Mouse (Mus musculus): ENCODE measurements around the gene Pkd1l1. TPM values are rescaled to one million over a fixed set of nuclear protein-coding genes. Genes with fewer than 3 reads are reported as not detected.

Gene Pkd1l1
- polyA plus RNA-seq, 1 experiment from 2014 or later: 0.11 TPM

DNA sequence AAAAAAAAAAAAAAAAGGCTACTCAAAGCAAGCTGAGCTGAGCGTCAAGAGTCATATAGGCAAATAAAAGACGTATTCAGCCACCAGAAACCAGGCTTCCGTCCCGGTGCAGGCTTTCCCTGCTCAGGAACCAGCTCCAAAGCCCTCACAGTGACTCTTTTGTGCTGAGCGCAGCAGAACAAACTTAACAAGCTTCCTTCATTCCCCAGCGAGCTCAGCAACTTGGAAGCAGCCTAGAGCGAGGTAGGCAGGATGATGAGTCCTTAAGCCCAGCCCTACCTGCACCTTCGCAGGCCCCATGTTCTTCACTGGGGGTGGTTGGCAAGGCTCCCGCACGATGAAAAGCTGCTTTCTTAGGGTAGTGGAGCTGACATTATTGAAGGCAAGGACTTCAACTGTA lies 14.5 kb downstream of the Pkd1l1 start:
- Histone ChIP-seq H3K27ac (replicated peaks in 1 of 2; ENCODE audit: control insufficient read depth in 1 of 2, insufficient read depth in 1 of 2, low read depth in 2 of 2, low read length in 2 of 2) (no peak overlapping the region), H3K36me3 (ENCODE audit: control insufficient read depth, insufficient read depth, low read length) (no peaks in the 10 kb centered on the region)
- no peak for ATAC-seq (ENCODE audit: insufficient number of reproducible peaks, insufficient read depth, low FRiP score, low read depth)

GRCm38 (mm10) chr11:8958108-8958507 lies 15.0 kb downstream of the Pkd1l1 start:
- Histone ChIP-seq H3K27me3 (ENCODE audit: control insufficient read depth, insufficient read depth, low read length) (no peaks in the 10 kb centered on the region), H3K4me1 (ENCODE audit: control insufficient read depth in 2 of 2, insufficient read depth in 2 of 2, low read length in 2 of 2) (peaks cover 3 to 5% of the 10 kb centered on the region in 2 experiments), H3K4me3 (ENCODE audit: control insufficient read depth in 1 of 2, insufficient read depth in 1 of 2, low read depth in 1 of 2, low read length in 2 of 2) (no peak overlapping the region), H3K4me2 (ENCODE audit: low read length) (no peak overlapping the region), H3K9me3 (ENCODE audit: control insufficient read depth, low read length) (no peaks in the 10 kb centered on the region), H3K27ac (replicated peaks in 1 of 2; ENCODE audit: control insufficient read depth in 1 of 2, insufficient read depth in 1 of 2, low read depth in 2 of 2, low read length in 2 of 2) (no peak overlapping the region), H3K9ac (ENCODE audit: low read length) (no peak overlapping the region), H3K36me3 (ENCODE audit: control insufficient read depth, insufficient read depth, low read length) (no peaks in the 10 kb centered on the region)
- WGBS: 50% methylated on average over 4 of the region's 4 CpGs
- no peak for ATAC-seq (ENCODE audit: insufficient number of reproducible peaks, insufficient read depth, low FRiP score, low read depth)

More for the DNA sequence above, 14.5 kb downstream of the Pkd1l1 start:
- H3K4me2 ChIP-seq (ENCODE audit: low read length): no peak overlapping the region
- H3K27me3 ChIP-seq (ENCODE audit: control insufficient read depth, insufficient read depth, low read length): no peaks in the 10 kb centered on the region
- H3K9me3 ChIP-seq (ENCODE audit: control insufficient read depth, low read length): no peaks in the 10 kb centered on the region
- H3K4me1 ChIP-seq (ENCODE audit: control insufficient read depth in 2 of 2, insufficient read depth in 2 of 2, low read length in 2 of 2): peaks cover 3% of the 10 kb centered on the region in 2 experiments
- H3K9ac ChIP-seq (ENCODE audit: low read length): no peak overlapping the region
- 73% methylated on average over 10 of the region's 10 CpGs for WGBS
- H3K4me3 ChIP-seq (ENCODE audit: control insufficient read depth in 1 of 2, insufficient read depth in 1 of 2, low read depth in 1 of 2, low read length in 2 of 2): no peak overlapping the region

DNA sequence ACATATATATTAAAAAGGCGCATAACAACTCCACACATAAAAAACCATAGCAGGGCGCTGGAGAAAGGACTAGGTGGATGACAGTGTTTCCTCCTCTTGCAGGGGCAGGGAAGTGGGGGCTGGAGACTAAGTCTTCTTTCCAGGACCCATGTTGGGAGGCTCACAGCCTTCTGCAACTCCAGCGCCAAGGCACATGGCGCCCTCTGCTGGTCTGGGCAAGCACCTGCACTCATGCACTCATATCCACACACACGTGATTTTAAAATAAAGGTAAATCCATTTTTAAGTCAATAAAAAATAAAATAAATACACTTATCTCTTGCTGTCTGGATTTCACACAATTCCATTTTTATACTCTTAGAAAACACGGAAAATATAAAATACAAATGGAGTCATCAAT lies 16.0 kb downstream of the Pkd1l1 start:
- Histone ChIP-seq H3K36me3 (ENCODE audit: control insufficient read depth, insufficient read depth, low read length) (no peaks in the 10 kb centered on the region), H3K4me1 (ENCODE audit: control insufficient read depth in 2 of 2, insufficient read depth in 2 of 2, low read length in 2 of 2) (peaks cover 3 to 5% of the 10 kb centered on the region in 2 experiments), H3K27ac (replicated peaks in 1 of 2; ENCODE audit: control insufficient read depth in 1 of 2, insufficient read depth in 1 of 2, low read depth in 2 of 2, low read length in 2 of 2) (no peak overlapping the region), H3K27me3 (ENCODE audit: control insufficient read depth, insufficient read depth, low read length) (no peaks in the 10 kb centered on the region), H3K9me3 (ENCODE audit: control insufficient read depth, low read length) (no peaks in the 10 kb centered on the region), H3K4me3 (ENCODE audit: control insufficient read depth in 1 of 2, insufficient read depth in 1 of 2, low read depth in 1 of 2, low read length in 2 of 2) (no peak overlapping the region), H3K4me2 (ENCODE audit: low read length) (no peak overlapping the region), H3K9ac (ENCODE audit: low read length) (no peak overlapping the region)
- ATAC-seq (ENCODE audit: insufficient number of reproducible peaks, insufficient read depth, low FRiP score, low read depth): no peak
- 68% methylated on average over 6 of the region's 6 CpGs for WGBS

GRCm38 (mm10) chr11:8955678-8956077 lies 17.4 kb downstream of the Pkd1l1 start:
- Histone ChIP-seq H3K36me3 (ENCODE audit: control insufficient read depth, insufficient read depth, low read length) (no peaks in the 10 kb centered on the region), H3K4me3 (ENCODE audit: control insufficient read depth in 1 of 2, insufficient read depth in 1 of 2, low read depth in 1 of 2, low read length in 2 of 2) (no peak overlapping the region), H3K9me3 (ENCODE audit: control insufficient read depth, low read length) (no peaks in the 10 kb centered on the region), H3K4me2 (ENCODE audit: low read length) (no peak overlapping the region), H3K9ac (ENCODE audit: low read length) (no peak overlapping the region), H3K27me3 (ENCODE audit: control insufficient read depth, insufficient read depth, low read length) (no peaks in the 10 kb centered on the region), H3K4me1 (ENCODE audit: control insufficient read depth in 2 of 2, insufficient read depth in 2 of 2, low read length in 2 of 2) (peaks cover 3 to 5% of the 10 kb centered on the region in 2 experiments), H3K27ac (replicated peaks in 1 of 2; ENCODE audit: control insufficient read depth in 1 of 2, insufficient read depth in 1 of 2, low read depth in 2 of 2, low read length in 2 of 2) (no peak overlapping the region)
- WGBS: 4% methylated on average over 1 of the region's 1 CpGs
- no peak for ATAC-seq (ENCODE audit: insufficient number of reproducible peaks, insufficient read depth, low FRiP score, low read depth)

DNA sequence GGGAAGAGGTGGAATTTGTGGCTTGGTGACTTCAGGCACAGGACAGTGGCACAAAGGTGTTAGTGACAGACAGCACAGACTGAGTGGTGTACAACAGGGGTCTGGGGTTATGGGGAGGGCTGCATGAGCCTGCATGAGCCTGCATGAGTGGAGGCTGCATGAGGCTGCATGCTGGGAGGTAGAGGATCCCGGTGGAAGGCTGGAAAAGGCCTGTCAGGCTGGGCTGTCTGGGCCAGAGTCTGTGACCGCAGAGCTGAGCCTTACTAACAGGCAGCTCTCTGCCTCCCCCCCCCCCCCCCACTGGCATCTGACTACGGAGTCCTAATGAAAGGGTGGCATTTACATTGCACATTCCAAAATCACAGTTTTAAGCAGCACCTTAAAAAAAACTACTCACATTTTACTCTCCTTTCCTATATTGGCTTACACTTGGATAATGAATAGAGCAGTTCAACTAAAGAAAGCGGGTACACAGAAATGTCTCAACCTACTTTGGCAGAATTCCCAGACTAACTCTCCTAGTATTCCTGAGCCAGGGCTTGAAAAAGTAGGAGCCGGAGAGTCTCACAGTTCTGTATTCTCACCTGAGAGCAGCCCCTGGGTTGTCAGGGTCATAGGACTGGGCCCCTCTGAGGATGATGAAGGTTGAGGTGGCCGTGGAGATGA lies 23.2 kb downstream of the Pkd1l1 start:
- Histone ChIP-seq H3K9ac (ENCODE audit: low read length) (no peak overlapping the region), H3K27ac (replicated peaks in 1 of 2; ENCODE audit: control insufficient read depth in 1 of 2, insufficient read depth in 1 of 2, low read depth in 2 of 2, low read length in 2 of 2) (peak overlapping the region; percentile 17 to 20; a peak in 2 of 4 replicates), H3K36me3 (ENCODE audit: control insufficient read depth, insufficient read depth, low read length) (no peaks in the 10 kb centered on the region), H3K9me3 (ENCODE audit: control insufficient read depth, low read length) (no peaks in the 10 kb centered on the region), H3K4me3 (ENCODE audit: control insufficient read depth in 1 of 2, insufficient read depth in 1 of 2, low read depth in 1 of 2, low read length in 2 of 2) (no peak overlapping the region), H3K4me1 (ENCODE audit: control insufficient read depth in 2 of 2, insufficient read depth in 2 of 2, low read length in 2 of 2) (peaks cover 8 to 12% of the 10 kb centered on the region in 2 experiments), H3K27me3 (ENCODE audit: control insufficient read depth, insufficient read depth, low read length) (no peaks in the 10 kb centered on the region), H3K4me2 (ENCODE audit: low read length) (no peak overlapping the region)
- ATAC-seq (ENCODE audit: insufficient number of reproducible peaks, insufficient read depth, low FRiP score, low read depth): no peak
- WGBS: 49% methylated on average over 6 of the region's 6 CpGs

DNA sequence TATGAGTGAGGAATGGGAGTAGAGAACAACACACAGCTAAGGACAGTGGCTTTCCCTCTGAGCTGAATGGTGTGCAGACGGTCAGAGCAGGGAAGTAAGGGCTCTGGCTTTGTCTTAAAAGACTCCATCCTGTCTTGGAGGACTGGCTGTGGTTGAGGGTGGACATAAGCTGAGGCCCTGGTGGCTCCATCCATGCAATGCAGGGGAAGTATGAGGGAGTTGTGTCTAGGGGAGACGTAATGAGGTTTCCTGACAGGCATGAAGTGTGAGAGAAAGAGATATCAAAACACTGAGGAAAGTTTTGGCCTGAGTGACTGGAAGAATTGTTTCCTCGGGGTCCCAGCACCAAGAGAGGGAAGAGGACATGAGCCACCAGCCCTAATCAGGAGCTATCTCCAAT lies 24.2 kb downstream of the Pkd1l1 start:
- no peak overlapping the region for H3K27ac ChIP-seq (replicated peaks in 1 of 2; ENCODE audit: control insufficient read depth in 1 of 2, insufficient read depth in 1 of 2, low read depth in 2 of 2, low read length in 2 of 2)

DNA sequence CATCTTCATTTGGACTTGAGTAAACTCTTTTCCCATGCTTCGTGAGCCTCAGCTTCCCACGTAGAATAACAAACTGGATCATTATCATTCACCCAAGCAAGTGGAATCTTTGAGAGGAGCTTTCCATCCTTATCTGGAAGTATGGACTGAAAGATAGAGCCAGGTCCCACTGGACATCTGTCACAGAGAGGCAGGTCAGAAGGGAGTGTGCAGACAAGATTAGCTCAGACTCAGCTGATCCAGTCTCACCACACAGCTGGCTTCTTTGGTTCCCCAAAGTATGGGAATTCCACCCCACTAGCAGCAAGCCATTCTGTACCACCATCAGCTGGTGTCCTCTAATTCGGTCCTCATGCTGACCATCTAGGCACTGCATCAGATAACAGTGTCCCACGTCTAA lies 29.0 kb downstream of the Pkd1l1 start:
- H3K9ac ChIP-seq (ENCODE audit: low read length): no peak overlapping the region
- WGBS: 52% methylated on average over 4 of the region's 4 CpGs

More for the DNA sequence above, 24.2 kb downstream of the Pkd1l1 start:
- Histone ChIP-seq H3K9ac (ENCODE audit: low read length) (no peak overlapping the region), H3K36me3 (ENCODE audit: control insufficient read depth, insufficient read depth, low read length) (no peaks in the 10 kb centered on the region), H3K27me3 (ENCODE audit: control insufficient read depth, insufficient read depth, low read length) (no peaks in the 10 kb centered on the region), H3K4me2 (ENCODE audit: low read length) (no peak overlapping the region), H3K9me3 (ENCODE audit: control insufficient read depth, low read length) (no peaks in the 10 kb centered on the region), H3K4me3 (ENCODE audit: control insufficient read depth in 1 of 2, insufficient read depth in 1 of 2, low read depth in 1 of 2, low read length in 2 of 2) (no peak overlapping the region), H3K4me1 (ENCODE audit: control insufficient read depth in 2 of 2, insufficient read depth in 2 of 2, low read length in 2 of 2) (peaks cover 8 to 12% of the 10 kb centered on the region in 2 experiments)
- WGBS: 51% methylated on average over 3 of the region's 3 CpGs
- no peak for ATAC-seq (ENCODE audit: insufficient number of reproducible peaks, insufficient read depth, low FRiP score, low read depth)

DNA sequence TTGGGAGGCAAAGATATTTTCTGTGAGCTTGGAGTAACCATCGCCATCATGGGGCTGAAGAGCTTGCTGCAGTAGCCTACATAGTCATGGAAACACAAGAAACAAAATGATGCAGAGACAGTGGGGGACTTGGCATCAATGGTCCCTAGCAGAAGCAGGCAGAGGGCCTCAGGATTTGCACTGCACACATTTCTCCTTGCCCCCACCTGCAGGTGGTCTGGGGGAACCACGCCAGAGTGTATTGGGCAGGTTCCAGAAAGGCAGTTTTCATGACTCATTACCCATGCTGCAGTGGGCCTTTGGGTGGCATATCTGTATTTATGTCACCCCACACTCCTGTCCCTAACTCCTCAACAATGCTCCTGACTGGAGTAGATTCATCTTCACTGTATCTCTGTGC lies 30.6 kb downstream of the Pkd1l1 start:
- Histone ChIP-seq H3K9ac (ENCODE audit: low read length) (no peak overlapping the region), H3K27me3 (ENCODE audit: control insufficient read depth, insufficient read depth, low read length) (no peaks in the 10 kb centered on the region), H3K36me3 (ENCODE audit: control insufficient read depth, insufficient read depth, low read length) (no peaks in the 10 kb centered on the region), H3K27ac (replicated peaks in 1 of 2; ENCODE audit: control insufficient read depth in 1 of 2, insufficient read depth in 1 of 2, low read depth in 2 of 2, low read length in 2 of 2) (no peak overlapping the region), H3K4me3 (ENCODE audit: control insufficient read depth in 1 of 2, insufficient read depth in 1 of 2, low read depth in 1 of 2, low read length in 2 of 2) (no peak overlapping the region), H3K4me1 (ENCODE audit: control insufficient read depth in 2 of 2, insufficient read depth in 2 of 2, low read length in 2 of 2) (peaks cover 0 to 9% of the 10 kb centered on the region in 2 experiments; a peak in 2 of 4 replicates), H3K9me3 (ENCODE audit: control insufficient read depth, low read length) (no peaks in the 10 kb centered on the region), H3K4me2 (ENCODE audit: low read length) (no peak overlapping the region)
- 75% methylated on average over 2 of the region's 2 CpGs for WGBS
- no peak for ATAC-seq (ENCODE audit: insufficient number of reproducible peaks, insufficient read depth, low FRiP score, low read depth)

More for the DNA sequence above, 29.0 kb downstream of the Pkd1l1 start:
- Histone ChIP-seq H3K27me3 (ENCODE audit: control insufficient read depth, insufficient read depth, low read length) (no peaks in the 10 kb centered on the region), H3K4me3 (ENCODE audit: control insufficient read depth in 1 of 2, insufficient read depth in 1 of 2, low read depth in 1 of 2, low read length in 2 of 2) (no peak overlapping the region), H3K4me2 (ENCODE audit: low read length) (no peak overlapping the region), H3K27ac (replicated peaks in 1 of 2; ENCODE audit: control insufficient read depth in 1 of 2, insufficient read depth in 1 of 2, low read depth in 2 of 2, low read length in 2 of 2) (no peak overlapping the region), H3K36me3 (ENCODE audit: control insufficient read depth, insufficient read depth, low read length) (no peaks in the 10 kb centered on the region), H3K9me3 (ENCODE audit: control insufficient read depth, low read length) (no peaks in the 10 kb centered on the region), H3K4me1 (ENCODE audit: control insufficient read depth in 2 of 2, insufficient read depth in 2 of 2, low read length in 2 of 2) (peaks cover 0 to 9% of the 10 kb centered on the region in 2 experiments; a peak in 3 of 4 replicates)
- ATAC-seq (ENCODE audit: insufficient number of reproducible peaks, insufficient read depth, low FRiP score, low read depth): no peak
